Mouse (Mus musculus) liver, embryonic 14.5 days (tissue): Measurements from ENCODE around the gene Sepsecs. TPM values are rescaled to one million over a fixed set of nuclear protein-coding genes. Genes with fewer than 3 reads are reported as not detected.

Experiments
- ATAC-seq: fragments of 200-750 bp; cut with Nextera tagmentation; 2 replicates; pipeline ENCODE4 v1.8.0; 2017; ENCODE audit warnings: moderate number of reproducible peaks, mild to moderate bottlenecking, moderate library complexity; ENCODE audit not compliant: insufficient read depth
- DNase-seq, 3 experiments: peaks; one replicate each; pipeline ENCODE4 v3.0.0-alpha.2; 2012 to 2013; ENCODE audit warnings: low read depth in 3 of 3, low spot score in 3 of 3
- H3K27ac ChIP-seq: fragments of 300-500 bp; sonication (generic); 2 replicates; pipeline ENCODE4 v1.5.1; 2014; ENCODE audit warnings: moderate library complexity, mild to moderate bottlenecking, control low read depth, inconsistent platforms
- H3K27me3 ChIP-seq: fragments of 300-500 bp; sonication (generic); 2 replicates; pipeline ENCODE4 v1.6.1; 2014; ENCODE audit warnings: mild to moderate bottlenecking, low read length, moderate library complexity; ENCODE audit not compliant: control insufficient read depth, insufficient read depth
- H3K36me3 ChIP-seq: fragments of 300-500 bp; sonication (generic); replicated peaks from 2 replicates; pipeline ENCODE4 v1.6.1; 2014; ENCODE audit warnings: low read depth; ENCODE audit not compliant: control insufficient read depth, insufficient read depth
- H3K4me1 ChIP-seq, 2 experiments: fragments of 200-500 bp in 1 of 2; fragments of 300-500 bp in 1 of 2; sonication (generic) in 1 of 2; replicated peaks; 2 replicates each; pipeline ENCODE4 v1.6.1; 2012 to 2014; ENCODE audit warnings: antibody characterized with exemption in 1 of 2, inconsistent platforms in 1 of 2, low read length in 1 of 2; ENCODE audit not compliant: control insufficient read depth in 2 of 2, insufficient read depth in 2 of 2
- H3K4me2 ChIP-seq: fragments of 300-500 bp; sonication (generic); 2 replicates; pipeline ENCODE4 v1.6.1; 2014; ENCODE audit warnings: low read depth, mild to moderate bottlenecking, control low read depth, moderate library complexity
- H3K4me3 ChIP-seq, 2 experiments: fragments of 200-500 bp in 1 of 2; fragments of 300-500 bp in 1 of 2; sonication (generic) in 1 of 2; 2 replicates each; pipeline ENCODE4 v1.5.1; 2012 to 2014; ENCODE audit warnings: low read depth in 2 of 2, low read length in 2 of 2, mild to moderate bottlenecking in 2 of 2, control low read depth in 1 of 2, inconsistent platforms in 1 of 2, moderate library complexity in 1 of 2; ENCODE audit not compliant: insufficient read depth in 1 of 2
- H3K9ac ChIP-seq: fragments of 300-500 bp; sonication (generic); replicated peaks from 2 replicates; pipeline ENCODE4 v1.6.1; 2014; ENCODE audit warnings: mild to moderate bottlenecking, control low read depth, moderate library complexity
- H3K9me3 ChIP-seq: fragments of 300-500 bp; sonication (generic); 2 replicates; pipeline ENCODE4 v1.6.1; 2016; ENCODE audit warnings: low read length, mixed read lengths; ENCODE audit not compliant: control insufficient read depth
- CTCF ChIP-seq: IDR thresholded peaks from 2 replicates; pipeline ENCODE4 v1.5.1; 2016; ENCODE audit warnings: antibody characterized with exemption, low read depth, control low read depth
- EP300 ChIP-seq: IDR thresholded peaks from 2 replicates; pipeline ENCODE4 v1.6.1; 2016; ENCODE audit warnings: antibody characterized with exemption, low read depth
- WGBS: fragments of 180-500 bp; shearing (Covaris S2); extraction: QIAGEN DNeasy Blood & Tissue Kit; methylation state at CpG from one replicate; pipeline ENCODE4 v1.1.7; 2014; ENCODE audit not compliant: insufficient replicate concordance; 5-methylcytosine and 5-hydroxymethylcytosine counted together
- polyA plus RNA-seq, 2 experiments: library from polyadenylated mRNA; depleted of rRNA in 1 of 2; stranded (reverse) in 1 of 2; unstranded in 1 of 2; fragments of >200 nt; fragmentation: Nextera tagmentation in 1 of 2; extraction: Ambion mirVana in 1 of 2; gene quantifications; 2 replicates each; pipeline versions ENCODE4 v1.2.1 to v1.2.3; 2012 to 2014

The Sepsecs gene
- polyA plus RNA-seq, 2 experiments: 6.0 to 6.4 TPM

DNA sequence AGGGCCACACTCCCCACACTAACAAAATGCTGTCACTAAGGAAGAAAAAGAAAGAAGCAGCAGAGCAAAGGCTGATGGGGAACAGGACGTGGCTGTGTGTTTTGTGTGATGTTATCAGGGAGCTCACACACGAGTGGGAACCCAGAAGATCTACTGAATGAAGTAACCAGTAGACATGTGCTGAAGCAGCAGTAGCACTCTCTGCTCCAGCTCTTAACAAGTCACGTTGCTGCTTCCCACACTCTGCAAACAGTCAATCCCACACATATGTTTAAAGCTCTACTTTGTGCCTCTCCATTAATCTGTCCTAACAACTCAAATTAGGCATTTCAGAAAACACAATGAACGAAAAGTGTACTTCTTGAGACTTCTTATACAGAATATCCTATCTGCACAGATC lies 11.6 kb downstream of the Sepsecs start:
- peaks cover 3% of the 10 kb centered on the region for H3K36me3 ChIP-seq
- 42% methylated on average over 4 of the region's 4 CpGs for WGBS
- no peak for ATAC-seq

DNA sequence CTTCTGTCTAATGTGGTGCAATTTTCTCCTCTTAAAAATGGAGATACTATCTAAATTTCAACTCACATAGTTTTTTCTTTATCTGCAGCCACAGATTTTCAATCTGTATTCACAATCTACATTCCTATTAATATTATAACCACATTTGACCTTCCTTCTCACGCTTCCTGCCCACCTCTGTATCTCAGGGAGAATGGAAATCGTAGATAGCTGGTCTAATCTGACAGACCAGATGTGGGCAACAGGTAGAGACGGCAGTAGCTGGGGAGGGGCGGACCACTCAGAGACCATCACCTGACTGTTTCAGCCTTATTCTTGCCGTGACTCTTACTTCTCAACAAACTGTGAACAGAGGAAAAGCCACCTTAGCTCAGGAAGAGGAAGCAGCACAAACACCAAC lies 12.2 kb downstream of the Sepsecs start:
- Histone ChIP-seq H3K9ac (no peak overlapping the region), H3K27me3 (no peaks in the 10 kb centered on the region), H3K9me3 (no peaks in the 10 kb centered on the region), H3K36me3 (peaks cover 3% of the 10 kb centered on the region), H3K4me3 (no peak overlapping the region), H3K4me2 (no peak overlapping the region), H3K4me1 (no peaks in the 10 kb centered on the region), H3K27ac (no peak overlapping the region)
- no peak for TF ChIP-seq EP300
- TF ChIP-seq CTCF: no peak
- ATAC-seq (no peak), DNase-seq (no peak)
- WGBS: 53% methylated on average over 5 of the region's 5 CpGs

More for the DNA sequence above, 11.6 kb downstream of the Sepsecs start:
- DNase-seq: no peak
- Histone ChIP-seq H3K27ac (no peak overlapping the region), H3K4me2 (no peak overlapping the region), H3K27me3 (no peaks in the 10 kb centered on the region), H3K9me3 (no peaks in the 10 kb centered on the region), H3K4me3 (no peak overlapping the region), H3K4me1 (no peaks in the 10 kb centered on the region), H3K9ac (no peak overlapping the region)
- TF ChIP-seq CTCF (no peak), EP300 (no peak)

- no peak for ATAC-seq
- Histone ChIP-seq H3K36me3 (no peaks in the 10 kb centered on the region; the same call in none of the 2 replicates), H3K4me2 (no peak overlapping the region), H3K9ac (no peak overlapping the region), H3K4me3 (no peak overlapping the region), H3K27ac (no peak overlapping the region), H3K4me1 (no peaks in the 10 kb centered on the region), H3K9me3 (no peaks in the 10 kb centered on the region), H3K27me3 (no peaks in the 10 kb centered on the region)
- DNase-seq: no peak
- no peak for TF ChIP-seq EP300
- peak; percentile 21; the same call in 1 of the 2 replicates for TF ChIP-seq CTCF
- 78% methylated on average over 8 of the region's 8 CpGs for WGBS
Observed at GRCm38 (mm10) chr5:52655992-52656391, 13.5 kb downstream of the Sepsecs start.

DNA sequence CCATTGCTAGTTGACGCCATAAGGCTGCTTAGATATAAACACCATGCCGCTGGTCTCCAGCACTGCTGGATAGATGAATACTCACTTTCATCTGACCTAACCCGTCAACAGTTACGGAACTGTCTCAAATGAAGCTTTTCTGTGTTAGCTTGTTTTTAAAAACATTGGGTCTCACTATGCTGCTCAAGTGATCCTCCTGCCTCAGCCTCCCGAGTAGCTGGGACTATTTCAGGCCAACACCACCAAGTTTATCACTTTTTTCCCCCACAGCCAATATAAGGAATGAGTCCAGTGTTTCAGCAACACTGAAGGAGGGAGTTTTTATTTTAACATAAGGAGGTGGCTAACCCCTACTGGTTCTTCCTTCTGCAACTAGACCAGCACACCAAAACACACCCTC lies 14.5 kb downstream of the Sepsecs start:
- Histone ChIP-seq H3K9ac (no peak overlapping the region), H3K4me3 (no peak overlapping the region), H3K36me3 (no peaks in the 10 kb centered on the region; the same call in none of the 2 replicates), H3K27ac (no peak overlapping the region), H3K27me3 (no peaks in the 10 kb centered on the region), H3K4me2 (no peak overlapping the region), H3K9me3 (no peaks in the 10 kb centered on the region), H3K4me1 (no peaks in the 10 kb centered on the region)
- DNase-seq: peak in 1 of 3 experiments; percentile 32
- ATAC-seq: no peak
- 82% methylated on average over 5 of the region's 5 CpGs for WGBS
- TF ChIP-seq EP300 (no peak), CTCF (no peak)

GRCm38 (mm10) chr5:52652606-52653005 lies 16.9 kb downstream of the Sepsecs start:
- H3K9ac ChIP-seq: no peak overlapping the region
- ATAC-seq (no peak), DNase-seq (no peak)
- no peak overlapping the region for H3K4me2 ChIP-seq
- 76% methylated on average over 7 of the region's 7 CpGs for whole genome bisulfite sequencing
- H3K4me3 ChIP-seq: no peak overlapping the region
- no peaks in the 10 kb centered on the region for H3K4me1 ChIP-seq
- H3K27me3 ChIP-seq: no peaks in the 10 kb centered on the region
- no peak overlapping the region for H3K27ac ChIP-seq
- TF ChIP-seq EP300 (no peak), CTCF (no peak)
- H3K36me3 ChIP-seq: no peaks in the 10 kb centered on the region; the same call in none of the 2 replicates
- no peaks in the 10 kb centered on the region for H3K9me3 ChIP-seq
